Mouse (Mus musculus): Measurements from ENCODE around the gene Gm14137.

Gm14137 gene

GRCm38 (mm10) chr2:119173991-119174651 lies at the start of gene Gm14137:
Gene Gm14137, plus strand, starts transcription at chr2:119174509.
- no peak for DNase-seq

GRCm38 (mm10) chr2:119136346-119136898 lies 37.9 kb upstream of the Gm14137 start:
- DNase-seq = no peak

- DNase-seq = no peak
These were observed 29.1 kb upstream of the Gm14137 start for GRCm38 (mm10) chr2:119145199-119145598.

- no peak for DNase-seq
These were observed 27.9 kb upstream of the Gm14137 start for GRCm38 (mm10) chr2:119146435-119146834.

- DNase-seq = no peak
These were observed 27.1 kb upstream of the Gm14137 start for GRCm38 (mm10) chr2:119147160-119147678.

GRCm38 (mm10) chr2:119147775-119148174 lies 26.5 kb upstream of the Gm14137 start:
- DNase-seq = no peak

- no peak for DNase-seq
These were observed 22.1 kb upstream of the Gm14137 start for GRCm38 (mm10) chr2:119152255-119152654.

- DNase-seq = no peak
These were observed 19.6 kb upstream of the Gm14137 start for GRCm38 (mm10) chr2:119154683-119155082.

GRCm38 (mm10) chr2:119155388-119155787 lies 18.9 kb upstream of the Gm14137 start:
- no peak for DNase-seq

GRCm38 (mm10) chr2:119156081-119156680 lies 18.1 kb upstream of the Gm14137 start:
- DNase-seq = peak; percentile 36

GRCm38 (mm10) chr2:119156681-119157572 lies 17.4 kb upstream of the Gm14137 start, which contains the start of gene Rmdn3:
Gene Rmdn3, minus strand, starts transcription at chr2:119157034.
- peak; percentile 97 for DNase-seq

GRCm38 (mm10) chr2:119157836-119158235 lies 16.5 kb upstream of the Gm14137 start:
- no peak for DNase-seq

GRCm38 (mm10) chr2:119161247-119161646 lies 13.1 kb upstream of the Gm14137 start:
- DNase-seq = peak; percentile 58

- no peak for DNase-seq
These were observed 11.2 kb upstream of the Gm14137 start for GRCm38 (mm10) chr2:119163135-119163534.

- DNase-seq = no peak
These were observed 10.3 kb upstream of the Gm14137 start for GRCm38 (mm10) chr2:119163999-119164398.

GRCm38 (mm10) chr2:119165401-119165800 lies 8.9 kb upstream of the Gm14137 start:
- no peak for DNase-seq

GRCm38 (mm10) chr2:119166901-119167865 lies 7.1 kb upstream of the Gm14137 start, which contains the start of gene Gchfr:
Gene Gchfr, plus strand, starts transcription at chr2:119167773.
- DNase-seq = peak; percentile 86

- no peak for DNase-seq
These were observed 6.4 kb upstream of the Gm14137 start for GRCm38 (mm10) chr2:119167866-119168256.

GRCm38 (mm10) chr2:119170282-119170681 lies 4.0 kb upstream of the Gm14137 start:
- DNase-seq = no peak

GRCm38 (mm10) chr2:119171574-119171973 lies 2.7 kb upstream of the Gm14137 start:
- no peak for DNase-seq

- no peak for DNase-seq
These were observed 1.9 kb upstream of the Gm14137 start for GRCm38 (mm10) chr2:119172446-119172845.

Measured in kidney, adult 9 months (tissue).